Mouse (Mus musculus) CH12.LX (cell line): ENCODE data around the gene Atp1b3.
"Not testable (repeated sequence)": the region's sequence is repeated elsewhere in the genome, so short reads cannot be mapped to it uniquely, and the experiment has no call there.

ENCODE experiments used
- HCFC1 ChIP-seq: IDR thresholded peaks from 2 replicates; pipeline ENCODE4 v1.6.1; 2012; ENCODE audit warnings: low read depth, mild to moderate bottlenecking, inconsistent platforms, low read length, improper control_type of control experiment
- MAX ChIP-seq: IDR thresholded peaks from 2 replicates; pipeline ENCODE4 v1.6.1; 2011; ENCODE audit warnings: low read length, improper control_type of control experiment
- MAZ ChIP-seq: IDR thresholded peaks from 2 replicates; pipeline ENCODE4 v1.6.1; 2012; ENCODE audit warnings: low read depth, mild to moderate bottlenecking, inconsistent platforms, low read length, improper control_type of control experiment, moderate library complexity
- POLR2A ChIP-seq: IDR thresholded peaks from 2 replicates; pipeline ENCODE4 v1.6.1; 2011; ENCODE audit warnings: low read depth, mild to moderate bottlenecking, improper control_type of control experiment, low read length

DNA sequence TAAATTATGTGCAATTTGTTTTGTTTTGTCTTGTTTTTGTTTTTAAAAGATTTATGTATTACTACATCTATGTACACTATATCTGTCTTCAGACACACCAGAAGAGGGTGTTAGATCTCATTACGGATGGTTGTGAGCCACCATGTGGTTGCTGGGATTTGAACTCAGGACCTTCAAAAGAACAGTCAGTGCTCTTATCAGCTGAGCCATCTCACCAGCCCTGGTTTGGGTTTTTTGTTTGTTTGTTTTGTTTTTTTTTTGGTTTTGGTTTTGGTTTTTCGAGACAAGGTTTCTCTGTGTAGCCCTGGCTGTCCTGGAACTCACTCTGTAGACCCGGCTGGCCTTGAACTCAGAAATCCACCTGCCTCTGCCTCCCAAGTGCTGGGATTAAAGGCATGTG is 35.7 kb upstream of the Atp1b3 start:
- not testable (repeated sequence) for TF ChIP-seq POLR2A, MAZ, MAX, HCFC1
